Mouse (Mus musculus) ES-E14 (cell line): ENCODE measurements around the gene Ksr1.

Experiments used
- ZC3H11A ChIP-seq: IDR thresholded peaks from 2 replicates; pipeline ENCODE4 v1.6.1; 2012; ENCODE audit warnings: low read depth, mild to moderate bottlenecking, inconsistent platforms, low read length, borderline replicate concordance
- ZNF384 ChIP-seq: IDR thresholded peaks from 2 replicates; pipeline ENCODE4 v1.6.1; 2012; ENCODE audit warnings: low read depth, low read length, inconsistent platforms

DNA sequence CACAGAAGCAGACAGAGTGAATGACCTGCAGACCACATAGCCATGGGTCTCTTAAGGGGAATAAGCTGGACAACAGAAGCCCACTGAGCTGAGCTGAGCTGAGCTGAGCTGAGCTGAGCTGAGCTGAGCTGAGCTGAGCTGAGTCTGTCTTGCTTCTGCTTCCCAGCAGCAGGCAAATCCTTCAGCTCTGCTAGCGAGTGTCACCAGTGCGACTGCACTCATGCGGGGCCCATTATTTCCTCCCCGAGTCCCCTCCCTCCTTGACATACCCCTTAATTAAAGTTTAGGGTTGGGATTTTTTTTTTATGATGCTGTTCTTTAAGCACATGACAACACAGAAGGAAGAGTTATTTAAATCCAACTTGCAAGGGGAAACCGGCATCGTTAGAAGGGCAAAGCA, 32.1 kb downstream of the Ksr1 start:
- TF ChIP-seq ZC3H11A (no peak), ZNF384 (no peak)
